Mouse (Mus musculus) adrenal gland (tissue): ENCODE data around the gene Smim24.

Experiments used
- intact Hi-C: fragments of 180-260 bp; cut with DNase I; formaldehyde crosslinking; loops from one replicate; pipeline ENCODE4 v1.15.1; 2025

Smim24 gene

DNA sequence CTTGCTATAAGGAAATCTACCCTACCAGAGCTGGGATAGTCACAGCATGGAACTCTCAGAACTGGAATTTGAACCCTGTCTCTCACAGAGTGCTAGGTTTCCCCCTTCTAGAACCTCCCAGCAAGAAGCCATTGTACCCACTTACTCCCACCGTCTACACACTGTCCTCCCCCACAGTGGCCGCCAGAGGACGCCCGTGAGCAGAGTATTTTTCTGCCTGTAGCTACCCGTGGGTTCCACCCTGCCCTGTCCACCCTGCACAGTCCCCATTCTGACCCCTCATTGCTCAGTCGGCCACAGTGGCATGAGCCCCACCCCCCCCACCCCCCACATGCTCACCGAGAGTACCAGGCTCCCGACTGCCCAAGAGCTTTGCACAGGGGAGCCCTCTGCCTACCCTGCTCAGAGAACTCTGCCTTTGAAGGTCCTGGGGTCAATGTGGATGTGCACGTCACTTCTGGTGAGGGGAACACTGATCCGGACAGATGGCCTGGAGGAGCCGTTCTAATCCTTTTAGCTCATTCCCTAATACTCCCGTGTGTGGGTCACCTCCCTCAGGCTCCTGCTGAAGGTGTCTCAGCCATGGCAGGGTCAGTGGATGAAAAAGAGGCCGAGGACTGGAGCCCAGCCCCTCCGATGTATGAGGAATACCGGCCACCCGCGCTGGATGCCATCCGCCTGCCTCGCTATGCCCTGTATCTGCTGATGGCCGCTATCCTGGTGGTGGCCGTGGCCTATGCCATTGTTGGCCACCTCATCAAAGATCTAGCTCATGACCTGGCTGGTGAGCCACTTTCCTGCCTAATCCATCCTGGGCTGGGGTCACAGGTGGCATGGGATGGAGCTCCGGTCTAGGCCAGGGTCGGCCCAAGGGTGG lies 2.8 kb upstream of the Smim24 start:
- intact Hi-C loops, result no loop called here

GRCm38 (mm10) chr10:81390678-81390965 lies 2.2 kb upstream of the Smim24 start:
- intact Hi-C loops, result no loop called here

- intact Hi-C loops, result no loop called here
These were observed 581 bp upstream of the Smim24 start for GRCm38 (mm10) chr10:81392270-81392669.

DNA sequence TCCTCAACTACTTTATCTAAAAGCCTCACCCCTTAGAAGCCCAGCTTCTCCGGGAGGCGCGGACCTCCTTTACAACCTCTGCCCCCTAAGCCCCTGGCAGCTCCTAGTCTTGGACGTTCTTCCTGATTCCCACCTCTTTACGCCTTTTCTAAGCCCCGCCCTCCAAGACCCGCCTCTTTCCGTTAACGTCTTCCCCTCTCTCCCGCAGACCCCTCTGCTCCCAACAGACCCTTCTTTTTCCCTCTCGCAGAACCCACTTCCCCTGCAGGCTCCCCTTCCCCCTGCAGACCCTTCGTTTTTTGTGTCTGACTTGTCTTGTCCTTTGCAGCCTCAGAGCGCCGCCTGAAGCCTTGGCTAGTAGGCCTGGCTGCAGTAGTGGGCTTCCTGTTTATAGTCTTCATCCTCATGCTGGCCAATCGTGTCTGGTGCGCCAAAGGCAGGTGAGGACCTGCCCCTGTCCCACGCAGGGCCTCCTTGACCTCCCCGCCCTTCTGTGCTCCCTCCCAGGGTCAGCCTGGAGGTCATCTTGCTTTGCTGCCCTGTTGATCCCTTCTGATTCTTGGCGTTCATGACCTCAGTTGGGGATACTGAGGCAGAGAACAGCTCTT lies 709 bp downstream of the Smim24 start:
- intact Hi-C loops, result loop anchor here (2.0 kb wide), 1 partner anchor 57 kb away; no protein-coding TSS in a partner anchor

GRCm38 (mm10) chr10:81395127-81395526 lies 2.3 kb downstream of the Smim24 start:
- intact Hi-C loops, result loop anchor here (1.0 to 2.0 kb wide), 2 partner anchors 11 to 56 kb away; no protein-coding TSS in a partner anchor

DNA sequence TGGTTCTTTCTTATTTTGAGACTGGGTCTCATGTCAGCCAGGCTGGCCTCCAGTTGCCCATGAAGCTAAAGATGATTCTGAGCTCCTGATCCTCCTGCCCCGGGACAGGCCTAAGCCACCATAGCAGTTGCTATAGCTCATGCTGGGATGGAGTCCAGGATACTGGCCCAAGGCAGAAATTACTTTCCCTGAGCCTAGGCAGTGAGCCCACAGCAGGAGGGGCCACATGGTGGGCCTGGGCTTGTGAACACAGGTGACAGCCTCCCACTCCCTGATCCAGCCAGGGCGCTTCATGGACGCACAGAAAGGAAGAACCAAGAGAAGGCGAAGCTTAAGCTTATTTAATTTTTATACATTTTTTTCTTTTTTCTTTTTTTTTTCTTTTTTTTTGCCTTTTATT lies 3.0 kb downstream of the Smim24 start:
- intact Hi-C loops, result loop anchor here (1.0 to 2.0 kb wide), 2 partner anchors 10 to 55 kb away; no protein-coding TSS in a partner anchor

- intact Hi-C loops, result no loop called here
These were observed 3.9 kb downstream of the Smim24 start for GRCm38 (mm10) chr10:81396749-81397148.

- intact Hi-C loops, result no loop called here
These were observed 6.4 kb downstream of the Smim24 start for GRCm38 (mm10) chr10:81399296-81399695.

GRCm38 (mm10) chr10:81399798-81400308 lies 7.0 kb downstream of the Smim24 start:
- intact Hi-C loops, result no loop called here

GRCm38 (mm10) chr10:81400371-81401204 lies 7.7 kb downstream of the Smim24 start:
- intact Hi-C loops, result no loop called here

- intact Hi-C loops, result no loop called here
These were observed 8.3 kb downstream of the Smim24 start for GRCm38 (mm10) chr10:81401205-81401520.

DNA sequence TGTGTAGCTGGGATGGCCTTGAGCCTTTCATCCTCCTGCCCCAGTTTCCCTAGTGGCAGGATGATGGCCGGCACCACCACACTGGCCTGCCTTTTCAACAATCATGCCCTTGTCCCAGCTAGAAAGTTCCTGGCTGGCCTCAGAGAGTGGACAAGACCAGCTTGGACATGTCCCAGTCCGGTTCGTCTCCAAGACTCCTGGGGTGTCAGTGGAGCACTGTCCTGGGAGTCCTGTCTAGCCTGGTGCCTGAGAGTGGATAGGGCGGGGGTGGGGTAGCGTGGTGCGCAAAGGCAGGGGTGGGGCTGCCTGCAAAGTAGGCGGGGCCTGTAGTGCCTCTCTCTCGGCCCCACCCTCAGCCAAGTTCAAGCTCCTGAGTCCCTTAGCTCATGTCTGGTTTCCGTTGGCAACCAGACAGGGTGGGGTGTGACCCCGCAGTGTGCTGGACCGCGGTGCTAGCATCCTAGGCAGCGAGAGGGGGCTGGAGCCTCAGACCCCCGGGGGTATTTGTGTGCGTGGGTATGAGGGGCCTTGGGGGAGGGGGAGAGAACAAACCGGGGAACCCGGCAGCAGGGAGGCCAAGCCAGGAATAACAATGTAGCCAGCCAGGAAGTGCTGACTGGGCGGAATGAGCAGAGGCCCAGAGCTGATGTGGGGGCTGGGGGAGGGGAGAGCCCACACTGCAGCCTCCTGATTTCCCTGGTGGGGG lies 8.8 kb downstream of the Smim24 start:
- intact Hi-C loops, result no loop called here

GRCm38 (mm10) chr10:81402227-81402765 lies 9.4 kb downstream of the Smim24 start:
- intact Hi-C loops, result no loop called here

DNA sequence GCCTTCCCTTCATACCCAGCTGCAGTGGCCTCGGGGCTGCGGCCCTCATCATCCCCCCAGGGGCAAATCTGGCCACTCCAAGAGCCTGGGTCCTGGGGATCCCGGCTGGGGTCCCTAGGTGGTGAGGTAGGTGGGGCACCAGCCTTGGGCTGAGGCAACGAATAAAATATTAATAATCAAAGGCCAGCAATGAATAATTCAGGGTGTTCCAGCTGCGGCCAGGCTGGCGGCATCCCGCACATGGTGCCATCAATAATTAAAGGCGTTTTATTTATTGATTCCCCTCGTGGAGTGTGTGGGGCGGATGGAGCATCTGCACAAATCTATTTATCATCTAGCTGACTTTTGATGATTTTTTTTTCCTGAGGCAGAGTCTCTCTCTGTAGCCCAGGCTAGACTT lies 10.7 kb downstream of the Smim24 start:
- intact Hi-C loops, result no loop called here

DNA sequence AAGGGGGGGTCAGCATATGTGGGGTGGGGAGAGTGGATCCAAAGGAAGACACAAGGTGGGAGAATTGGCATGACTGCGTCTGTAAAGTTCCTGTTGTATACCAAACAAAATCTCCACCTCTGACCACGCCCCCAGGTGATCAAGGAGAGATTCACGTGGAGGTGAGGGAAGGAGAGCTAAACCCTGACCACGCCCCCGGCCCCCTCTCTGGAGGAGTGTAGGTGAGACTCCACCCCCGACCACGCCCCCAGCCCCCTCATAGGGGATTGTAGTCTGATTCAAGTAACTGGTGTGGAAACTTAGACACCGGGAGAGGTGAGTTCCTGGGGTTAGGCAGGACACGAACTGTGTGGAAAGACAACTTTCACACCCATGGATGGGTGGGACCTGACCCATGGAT lies 11.2 kb downstream of the Smim24 start:
- intact Hi-C loops, result no loop called here

DNA sequence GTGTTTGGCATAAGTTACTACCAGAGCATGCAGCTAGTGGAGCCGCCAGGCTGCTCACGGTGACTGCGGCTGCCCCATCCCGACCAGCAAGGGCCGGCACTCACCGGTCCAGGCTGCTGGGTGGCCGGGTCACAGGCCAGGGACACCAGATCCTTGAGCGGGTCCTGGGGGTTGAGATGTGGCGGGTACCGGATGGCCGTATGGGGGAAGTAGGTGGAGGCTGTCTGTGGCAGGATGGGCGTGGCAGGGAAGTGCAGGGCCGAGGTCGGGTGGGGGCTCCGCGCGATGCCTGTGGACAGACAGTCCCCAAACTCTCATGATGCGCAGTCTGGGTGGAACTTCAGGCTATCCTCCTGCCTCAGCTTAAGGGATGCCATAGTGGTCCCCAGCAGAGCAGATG lies 11.9 kb downstream of the Smim24 start:
- intact Hi-C loops, result no loop called here

GRCm38 (mm10) chr10:81405588-81406201 lies 12.8 kb downstream of the Smim24 start:
- intact Hi-C loops, result loop anchor here (1.0 kb wide), 1 partner anchor 10 kb away; no protein-coding TSS in a partner anchor

GRCm38 (mm10) chr10:81406504-81407440 lies 13.9 kb downstream of the Smim24 start:
- intact Hi-C loops, result loop anchor here (1.0 kb wide), 1 partner anchor 11 kb away; no protein-coding TSS in a partner anchor
